Mouse (Mus musculus) embryo, embryonic 10 days (tissue): Measurements from ENCODE around the gene Gpr37l1.

Experiments used
- DNase-seq: peaks from one replicate; pipeline ENCODE4 v3.0.0-alpha.2; 2015; ENCODE audit warnings: low spot score

Gpr37l1 gene

DNA sequence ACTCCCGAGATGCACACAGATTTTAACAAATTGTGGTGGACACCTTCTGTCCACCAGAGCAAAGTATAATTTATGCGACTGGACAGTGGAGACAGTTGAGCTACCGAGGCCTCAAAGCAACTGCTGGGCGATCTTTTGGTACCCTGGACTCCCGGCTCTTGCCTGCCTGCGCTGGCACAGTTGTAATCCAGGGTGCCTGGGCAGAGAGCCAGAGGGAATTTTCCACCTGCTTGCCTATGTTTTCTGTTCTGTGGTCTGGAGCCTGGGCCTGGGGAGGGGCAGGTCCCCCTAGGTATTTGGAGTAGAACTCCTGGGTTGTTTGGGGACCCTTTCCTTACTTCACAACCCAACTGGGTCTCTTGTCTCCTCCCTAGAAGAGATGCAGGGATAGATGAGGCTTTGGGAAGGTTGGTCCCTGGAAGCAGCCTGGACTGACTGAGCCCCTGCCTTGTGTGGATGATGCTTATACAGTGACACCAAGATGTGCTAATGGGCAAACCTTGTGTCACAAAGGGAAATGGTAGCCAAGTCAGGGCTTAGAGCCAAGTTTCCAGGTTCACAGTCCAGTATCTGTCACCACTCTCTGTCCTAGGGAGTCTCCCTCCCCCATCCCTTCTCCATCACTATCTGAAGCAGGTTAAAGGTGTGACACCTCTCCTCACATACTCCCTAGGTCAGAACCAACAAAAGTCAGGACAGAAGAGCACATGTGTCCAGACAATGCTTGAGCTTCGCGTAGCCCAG is 14.6 kb upstream of the Gpr37l1 start:
- DNase-seq, result no peak

DNA sequence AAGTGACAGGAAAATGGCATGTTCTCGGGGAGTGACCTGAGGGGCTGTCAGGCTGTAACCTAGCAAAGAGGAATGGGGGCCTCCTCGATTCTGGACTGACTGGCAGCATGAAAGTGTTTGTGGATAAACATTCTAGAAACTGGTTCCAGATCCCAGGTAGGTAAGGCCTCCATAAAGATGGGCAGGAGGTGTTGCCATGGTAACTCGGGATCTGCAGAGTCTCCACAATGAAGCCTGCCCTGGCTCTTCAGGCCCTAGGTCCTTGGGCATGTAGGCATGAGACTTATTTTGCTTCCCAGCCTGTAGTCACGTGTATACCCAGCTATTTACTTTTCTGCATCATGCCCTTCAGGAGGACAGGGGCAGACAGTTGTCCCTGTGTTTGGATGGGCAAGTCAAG is 13.8 kb upstream of the Gpr37l1 start:
- no peak for DNase-seq

- no peak for DNase-seq
Observed at GRCm38 (mm10) chr1:135180830-135181229, 13.3 kb upstream of the Gpr37l1 start.

GRCm38 (mm10) chr1:135178863-135179262 is 11.4 kb upstream of the Gpr37l1 start:
- no peak for DNase-seq

DNA sequence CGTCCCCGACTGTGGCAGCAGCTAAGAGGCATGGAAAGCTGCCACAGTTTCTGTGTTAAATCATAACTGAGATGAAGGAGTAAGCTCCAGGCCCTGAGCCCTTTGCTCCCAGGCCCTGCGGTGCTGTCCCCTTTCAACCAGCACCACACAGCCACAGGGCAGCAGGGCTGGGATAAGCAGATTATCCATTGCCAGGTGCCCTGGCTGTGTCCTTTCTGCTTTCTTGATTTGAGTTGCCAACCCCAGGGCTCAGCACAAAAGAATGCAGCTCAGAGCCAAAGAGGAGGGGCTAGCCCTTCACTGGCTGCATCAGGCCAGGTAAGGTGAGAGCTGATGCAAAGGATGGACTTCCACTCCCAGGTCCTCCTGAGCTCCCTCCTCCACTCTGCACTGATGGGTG is 10.2 kb upstream of the Gpr37l1 start:
- DNase-seq, result no peak

- DNase-seq, result no peak
Observed at GRCm38 (mm10) chr1:135175176-135175575, 7.7 kb upstream of the Gpr37l1 start.

GRCm38 (mm10) chr1:135173311-135173710 is 5.8 kb upstream of the Gpr37l1 start:
- DNase-seq, result no peak

DNA sequence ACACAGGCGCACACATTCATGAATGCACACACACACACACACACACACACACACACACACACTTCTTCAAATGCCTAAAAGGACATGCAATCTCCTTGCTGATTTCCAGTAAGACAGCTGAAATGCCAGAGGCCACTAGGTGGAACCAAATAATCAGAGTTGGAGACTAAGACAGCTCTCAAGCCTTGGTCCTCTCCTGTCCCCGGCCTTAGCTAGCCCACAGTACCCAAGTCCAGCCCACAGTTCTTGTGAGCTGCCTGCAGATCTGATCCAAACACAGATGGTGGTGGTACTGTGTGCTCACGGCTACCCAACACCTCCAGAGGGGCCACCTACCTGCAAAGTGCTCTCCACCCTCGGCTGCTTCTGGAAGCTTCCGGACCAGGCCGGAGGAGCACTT is 4.5 kb upstream of the Gpr37l1 start:
- peak; percentile 83 for DNase-seq

- no peak for DNase-seq
Observed at GRCm38 (mm10) chr1:135171202-135171601, 3.7 kb upstream of the Gpr37l1 start.

- DNase-seq, result no peak
Observed at GRCm38 (mm10) chr1:135170299-135170698, 2.8 kb upstream of the Gpr37l1 start.

DNA sequence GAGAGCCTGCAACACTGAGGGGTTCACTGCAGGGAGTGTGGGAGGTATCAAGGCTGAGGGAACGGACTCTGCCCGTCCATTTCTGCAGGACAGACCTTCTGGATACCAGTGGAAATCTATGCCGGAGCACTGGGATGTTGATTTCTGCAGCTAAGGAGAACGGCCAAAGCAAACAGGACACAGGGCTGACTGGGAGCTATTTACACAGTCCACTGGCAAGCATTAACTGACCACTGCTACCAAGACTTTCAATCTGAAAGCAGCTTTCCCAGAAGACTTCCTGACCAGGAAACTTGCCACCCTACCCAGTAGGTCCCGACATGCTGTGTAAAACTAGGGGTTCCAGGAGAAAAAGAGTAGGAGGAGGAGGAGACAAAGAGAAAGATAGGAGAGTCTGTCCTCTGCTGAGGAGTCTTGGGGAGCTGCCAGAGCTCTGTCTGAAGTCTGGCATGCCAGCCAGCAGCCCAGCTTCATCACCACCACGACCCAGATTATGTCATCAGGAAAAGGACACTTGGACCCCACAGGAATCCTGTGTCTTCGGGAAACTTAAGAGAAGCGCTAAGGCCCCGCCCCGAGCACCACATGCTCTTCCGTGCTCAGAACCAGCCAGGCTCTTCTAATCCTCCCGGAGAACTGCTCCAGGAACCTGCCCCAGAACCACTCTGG is 2.2 kb upstream of the Gpr37l1 start:
- DNase-seq, result no peak

GRCm38 (mm10) chr1:135168453-135169200 is 1.1 kb upstream of the Gpr37l1 start:
- no peak for DNase-seq

DNA sequence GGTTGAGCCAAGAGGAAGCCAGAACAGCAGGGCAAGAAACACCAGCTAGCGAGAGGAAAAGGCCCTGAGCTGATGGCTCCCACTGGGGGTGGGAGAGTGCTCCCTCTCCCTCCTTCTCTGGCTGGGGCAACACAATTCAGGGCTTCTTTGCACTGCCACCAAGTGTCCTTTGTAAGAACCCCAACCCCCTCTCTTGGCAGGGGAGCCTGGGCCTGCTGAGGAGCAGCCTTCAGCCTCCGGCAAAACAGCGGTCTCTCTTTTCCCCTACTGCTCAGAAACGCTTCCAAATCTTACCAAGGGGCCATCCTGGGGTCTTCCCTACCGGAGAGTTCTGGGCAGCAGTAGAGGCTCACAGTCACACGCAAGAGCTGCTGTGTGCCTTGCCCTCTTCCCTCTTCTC is 4.8 kb downstream of the Gpr37l1 start:
- DNase-seq, result no peak

DNA sequence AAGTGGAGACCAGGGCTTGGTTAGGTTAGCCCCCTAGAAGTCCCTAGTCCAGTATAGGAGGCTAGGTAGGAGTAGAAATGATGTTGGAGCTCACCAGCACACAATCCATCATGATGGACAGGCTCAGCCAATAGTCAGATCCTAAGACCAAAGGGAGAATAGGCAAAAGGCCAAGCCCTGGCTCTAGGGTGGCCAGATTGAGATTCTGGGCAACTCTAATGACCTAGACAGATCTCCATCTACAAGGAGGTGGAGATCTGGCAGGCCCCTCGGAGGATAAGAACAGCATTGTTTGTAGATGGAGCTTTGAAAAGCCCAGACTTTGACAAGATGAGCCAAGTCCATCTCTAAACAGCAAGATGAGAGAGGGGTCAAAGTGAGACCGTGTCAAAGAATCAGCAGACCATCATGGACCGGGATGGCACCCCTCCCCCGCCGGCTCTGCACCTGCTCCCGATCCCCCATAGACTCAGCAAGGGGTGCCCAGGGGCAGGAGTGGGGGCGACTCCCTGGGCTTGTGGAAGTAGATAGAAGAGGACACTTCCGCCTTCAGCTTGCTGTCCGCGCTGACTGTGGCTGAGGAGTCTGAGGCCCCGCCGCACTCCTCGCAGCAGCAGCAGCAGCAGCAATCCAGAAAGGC is 7.0 kb downstream of the Gpr37l1 start:
- no peak for DNase-seq

DNA sequence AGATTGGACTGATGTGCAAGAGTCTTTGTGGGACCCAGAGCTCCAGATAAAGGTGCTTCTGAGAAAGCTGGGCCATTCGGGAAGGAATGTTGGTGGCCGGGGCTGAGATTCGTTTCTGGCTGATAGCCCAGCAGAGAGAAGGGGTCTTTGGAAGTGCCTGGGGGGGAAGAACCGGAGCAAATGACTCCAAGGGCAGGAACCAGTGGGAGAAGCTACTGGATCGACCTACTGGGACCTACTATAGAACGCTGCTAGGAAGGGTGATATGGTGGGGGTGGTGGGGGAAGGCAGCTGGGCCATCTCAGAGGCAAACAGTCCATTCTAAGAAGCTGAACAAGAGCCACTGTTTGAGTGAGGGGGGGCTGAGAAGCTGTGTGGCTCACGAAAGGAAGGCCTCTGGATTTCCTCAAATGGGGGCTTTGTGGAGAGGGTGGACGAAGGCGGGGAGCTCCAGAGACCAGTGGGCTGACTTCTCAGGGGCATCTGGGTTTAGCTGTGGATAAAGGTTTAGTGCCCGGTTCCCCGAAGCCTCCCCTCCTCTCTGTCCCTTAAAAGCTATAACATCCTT is 7.8 kb downstream of the Gpr37l1 start:
- DNase-seq, result no peak

- DNase-seq, result no peak
Observed at GRCm38 (mm10) chr1:135159074-135159473, 8.4 kb downstream of the Gpr37l1 start.

- DNase-seq, result no peak
Observed at GRCm38 (mm10) chr1:135158633-135159032, 8.8 kb downstream of the Gpr37l1 start.

GRCm38 (mm10) chr1:135156300-135156699 is 11.2 kb downstream of the Gpr37l1 start:
- DNase-seq, result no peak

DNA sequence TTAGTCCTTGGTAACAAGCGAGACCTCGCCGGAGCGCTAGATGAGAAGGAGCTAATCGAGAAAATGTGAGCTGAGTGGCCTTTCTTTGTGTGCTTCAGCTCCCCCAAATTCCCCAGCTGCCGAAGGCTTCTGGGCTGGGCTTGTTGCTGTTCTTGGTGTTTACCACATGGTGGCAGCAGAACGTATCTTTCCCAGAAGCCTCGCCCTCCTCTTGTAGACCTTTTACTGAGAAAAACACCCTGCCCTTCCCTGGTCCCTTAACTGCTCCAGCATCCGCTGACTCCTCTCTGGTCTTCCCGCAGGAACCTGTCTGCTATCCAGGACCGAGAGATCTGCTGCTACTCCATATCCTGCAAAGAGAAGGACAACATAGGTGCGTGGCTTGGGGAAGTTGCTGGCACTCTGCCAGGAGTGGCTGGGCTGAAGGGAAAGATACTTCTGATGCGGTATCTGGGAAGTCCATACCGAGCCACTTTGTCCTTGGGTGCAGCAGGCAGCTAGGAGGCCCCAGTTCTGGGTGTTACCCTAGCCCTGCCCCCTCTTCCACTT is 13.0 kb downstream of the Gpr37l1 start:
- peak; percentile 92 for DNase-seq

- DNase-seq, result no peak
Observed at GRCm38 (mm10) chr1:135154011-135154410, 13.5 kb downstream of the Gpr37l1 start.

GRCm38 (mm10) chr1:135148996-135149395 is 18.5 kb downstream of the Gpr37l1 start:
- no peak for DNase-seq

GRCm38 (mm10) chr1:135148476-135148875 is 19.0 kb downstream of the Gpr37l1 start:
- no peak for DNase-seq
